Mouse (Mus musculus) bone marrow, adult 2 months (tissue): ENCODE data around the gene Tas2r143.

Experiments used
- CTCF ChIP-seq: fragments of 200-500 bp; IDR thresholded peaks from 2 replicates; pipeline ENCODE4 v1.5.1; 2011; ENCODE audit warnings: low read length, control low read depth; ENCODE audit not compliant: control insufficient read depth, insufficient read depth
- POLR2A ChIP-seq: fragments of 200-500 bp; IDR thresholded peaks from 2 replicates; pipeline ENCODE4 v1.6.1; 2011; ENCODE audit warnings: low read depth, mild to moderate bottlenecking, control low read depth, low read length, borderline replicate concordance; ENCODE audit not compliant: control insufficient read depth

- no peak for TF ChIP-seq POLR2A
- TF ChIP-seq CTCF: no peak
Observed at GRCm38 (mm10) chr6:42362974-42363373, 37.1 kb upstream of the Tas2r143 start.
